Mouse (Mus musculus) retina, postnatal 7 days (tissue): ENCODE results near the gene Syp.
A peak's percentile ranks its signal among the peaks of the same experiment; 100 is the strongest.

Experiments used
- DNase-seq: peaks from one replicate; pipeline ENCODE4 v3.0.0-alpha.2; 2012; ENCODE audit warnings: low read depth, low spot score

Syp gene

DNA sequence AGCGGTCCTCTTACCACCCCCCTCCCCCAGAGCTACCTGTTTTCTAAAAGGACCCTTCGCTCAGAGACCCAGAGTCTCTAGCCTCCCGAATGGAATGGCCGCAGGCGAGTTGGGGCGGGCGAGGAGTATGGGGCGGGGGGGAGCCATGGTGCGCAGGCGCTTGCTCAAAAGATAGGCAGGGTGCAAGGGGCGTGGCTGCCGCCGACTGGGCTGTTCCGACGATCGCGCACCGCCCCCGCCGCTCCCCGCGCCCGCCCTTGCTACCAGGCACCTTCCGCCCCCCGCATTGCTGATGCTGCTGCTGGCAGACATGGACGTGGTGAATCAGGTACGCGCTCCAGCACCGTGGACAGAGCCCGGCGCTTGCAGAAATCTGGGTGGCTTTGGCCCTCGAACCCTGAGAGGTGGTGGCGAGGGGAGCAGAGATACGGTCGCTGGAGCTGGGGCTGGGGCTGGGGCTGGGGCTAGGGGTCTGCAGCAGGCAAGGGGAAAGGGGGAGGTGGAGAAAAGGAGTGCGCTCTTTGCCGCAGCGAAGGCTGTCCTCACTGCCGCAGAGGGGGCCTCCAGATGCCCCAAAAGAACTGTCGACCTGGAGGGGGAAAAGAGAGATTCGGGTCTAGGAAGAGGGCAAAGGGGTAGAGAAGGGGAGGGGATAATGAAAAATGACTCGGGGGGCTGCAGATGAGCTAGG, at the start of gene Syp:
Syp (plus strand) TSS at position 71 of the 691 bp plus-strand sequence.
- DNase-seq, result peak; percentile 71

DNA sequence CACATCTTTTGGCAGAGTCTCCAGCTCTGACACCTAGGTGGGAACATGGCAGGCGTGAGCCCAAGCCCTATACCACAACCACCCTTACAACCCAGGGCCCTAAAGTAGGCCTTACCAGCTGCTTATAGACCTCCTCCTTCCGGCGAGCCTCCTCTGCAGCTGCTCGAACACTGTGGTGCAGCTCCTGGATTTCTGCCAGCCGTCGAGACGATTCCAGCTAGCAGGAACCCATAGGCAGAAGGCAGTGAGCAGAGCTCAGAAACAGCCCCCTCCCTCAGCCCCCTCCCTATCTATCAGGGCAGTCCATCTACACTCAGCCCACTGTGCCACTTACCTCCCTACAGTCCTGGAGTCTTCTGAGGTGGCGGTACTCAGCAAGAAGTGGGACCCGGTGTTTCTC, 42.9 kb upstream of the Syp start:
- DNase-seq, result no peak

- no peak for DNase-seq
These were observed 34.3 kb upstream of the Syp start for GRCm38 (mm10) chrX:7604004-7604403.

GRCm38 (mm10) chrX:7604879-7605574, 33.2 kb upstream of the Syp start, which contains the start of gene Ccdc22:
Gene Ccdc22 (minus strand): TSS chrX:7605517.
- peak; percentile 62 for DNase-seq

DNA sequence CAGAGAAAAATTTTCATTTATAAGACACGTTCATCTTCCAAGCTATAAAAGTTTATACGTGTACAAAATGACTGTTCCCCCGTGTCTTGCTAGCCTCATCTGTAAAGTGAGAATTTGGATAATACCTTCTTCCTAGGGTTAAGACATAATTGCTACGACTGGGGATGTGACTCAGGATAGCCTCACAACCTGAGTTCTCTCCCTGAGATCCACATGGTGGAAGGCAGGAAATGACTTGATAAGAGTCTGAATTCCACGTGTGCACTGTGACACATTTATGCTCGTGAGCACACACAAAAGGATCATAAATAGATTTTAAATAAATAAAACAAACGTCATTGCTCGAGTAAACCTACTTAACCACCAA, 32.7 kb upstream of the Syp start:
- DNase-seq, result no peak

DNA sequence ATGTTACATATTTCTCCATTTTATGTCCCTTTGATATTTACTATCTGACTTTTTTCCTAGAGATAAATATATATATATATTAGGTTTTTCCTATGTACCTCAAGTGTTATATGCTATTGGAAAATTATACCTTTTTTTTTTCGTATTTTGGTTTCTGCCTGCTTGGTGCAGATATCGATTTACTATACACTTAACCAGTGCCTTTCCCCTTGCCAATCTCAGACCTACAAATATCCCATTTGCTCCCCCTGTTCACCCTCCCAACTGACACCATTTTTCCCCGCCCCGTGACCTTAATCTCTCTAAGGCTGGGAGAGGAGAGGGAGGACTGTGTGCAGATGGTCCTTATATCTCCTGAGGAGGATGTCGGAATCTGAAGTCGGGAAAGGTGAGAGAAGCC, 31.5 kb upstream of the Syp start, which contains the start of gene Cacna1f:
Cacna1f (plus strand) TSS at position 301 of the 400 bp plus-strand sequence.
- DNase-seq, result no peak

DNA sequence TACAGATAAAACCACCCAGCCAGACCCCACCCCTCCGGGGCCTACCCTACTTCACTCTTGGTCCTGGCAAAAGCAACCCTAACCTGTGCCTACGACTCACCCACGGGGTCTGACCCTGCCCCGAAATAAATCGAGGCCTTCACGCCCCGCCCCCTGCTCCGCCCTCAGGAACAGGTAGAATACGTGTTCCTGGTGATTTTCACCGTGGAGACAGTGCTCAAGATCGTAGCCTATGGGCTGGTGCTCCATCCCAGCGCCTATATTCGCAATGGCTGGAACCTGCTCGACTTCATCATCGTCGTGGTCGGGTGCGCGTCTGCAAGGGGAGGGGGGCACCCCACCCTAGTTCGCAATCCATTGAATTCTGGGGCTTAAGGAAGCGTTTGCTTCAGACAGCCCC, 28.2 kb upstream of the Syp start:
- no peak for DNase-seq

DNA sequence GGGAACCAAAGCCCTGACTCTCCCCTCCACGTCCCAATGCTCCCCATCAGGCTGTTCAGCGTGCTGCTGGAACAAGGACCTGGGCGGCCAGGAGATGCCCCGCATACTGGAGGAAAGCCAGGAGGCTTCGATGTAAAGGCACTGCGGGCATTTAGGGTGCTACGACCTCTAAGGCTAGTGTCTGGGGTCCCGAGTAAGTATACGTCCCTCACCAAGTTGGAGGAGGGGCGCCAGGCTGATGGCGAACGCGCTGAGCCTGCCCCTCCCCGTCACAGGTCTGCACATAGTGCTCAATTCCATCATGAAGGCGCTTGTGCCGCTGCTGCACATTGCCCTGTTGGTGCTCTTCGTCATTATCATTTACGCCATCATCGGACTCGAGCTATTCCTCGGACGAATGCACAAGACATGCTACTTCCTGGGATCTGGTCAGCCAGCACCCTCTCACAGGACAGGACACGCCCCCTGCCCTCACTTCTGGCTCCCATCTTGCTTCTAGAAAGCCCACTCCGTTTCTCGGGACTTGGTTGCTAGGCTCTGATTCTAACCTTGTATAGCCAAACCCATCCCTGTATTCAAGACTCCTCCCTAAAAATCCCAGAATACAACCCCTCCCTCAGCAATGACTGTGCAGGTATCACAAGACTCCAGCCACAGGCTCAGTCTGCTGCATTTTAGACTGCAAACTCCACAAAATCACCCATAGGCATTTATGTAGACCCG, 27.6 kb upstream of the Syp start:
- DNase-seq, result no peak

GRCm38 (mm10) chrX:7617889-7618551, 20.3 kb upstream of the Syp start:
- DNase-seq, result no peak

GRCm38 (mm10) chrX:7632560-7632959, 5.7 kb upstream of the Syp start:
- DNase-seq, result no peak

DNA sequence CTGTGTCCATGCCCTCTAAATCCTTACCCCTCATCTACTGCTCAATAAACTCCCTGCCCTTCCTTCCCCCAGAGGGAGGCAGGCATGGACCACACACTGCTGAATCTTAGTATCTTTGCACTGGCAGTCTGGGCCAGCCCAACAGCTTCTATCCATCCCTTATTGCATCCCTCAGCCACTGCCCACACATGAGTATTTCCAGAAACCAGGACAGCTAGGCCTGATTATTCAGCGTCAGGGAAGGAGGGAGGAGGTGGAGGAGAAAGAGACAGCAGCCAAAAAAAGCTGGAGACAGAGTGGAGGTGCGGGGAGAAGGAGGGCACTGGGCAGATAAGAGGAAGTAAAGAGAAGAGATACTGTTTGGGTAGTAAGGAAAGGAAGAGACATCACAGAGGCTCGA, 3.2 kb upstream of the Syp start:
- no peak for DNase-seq

DNA sequence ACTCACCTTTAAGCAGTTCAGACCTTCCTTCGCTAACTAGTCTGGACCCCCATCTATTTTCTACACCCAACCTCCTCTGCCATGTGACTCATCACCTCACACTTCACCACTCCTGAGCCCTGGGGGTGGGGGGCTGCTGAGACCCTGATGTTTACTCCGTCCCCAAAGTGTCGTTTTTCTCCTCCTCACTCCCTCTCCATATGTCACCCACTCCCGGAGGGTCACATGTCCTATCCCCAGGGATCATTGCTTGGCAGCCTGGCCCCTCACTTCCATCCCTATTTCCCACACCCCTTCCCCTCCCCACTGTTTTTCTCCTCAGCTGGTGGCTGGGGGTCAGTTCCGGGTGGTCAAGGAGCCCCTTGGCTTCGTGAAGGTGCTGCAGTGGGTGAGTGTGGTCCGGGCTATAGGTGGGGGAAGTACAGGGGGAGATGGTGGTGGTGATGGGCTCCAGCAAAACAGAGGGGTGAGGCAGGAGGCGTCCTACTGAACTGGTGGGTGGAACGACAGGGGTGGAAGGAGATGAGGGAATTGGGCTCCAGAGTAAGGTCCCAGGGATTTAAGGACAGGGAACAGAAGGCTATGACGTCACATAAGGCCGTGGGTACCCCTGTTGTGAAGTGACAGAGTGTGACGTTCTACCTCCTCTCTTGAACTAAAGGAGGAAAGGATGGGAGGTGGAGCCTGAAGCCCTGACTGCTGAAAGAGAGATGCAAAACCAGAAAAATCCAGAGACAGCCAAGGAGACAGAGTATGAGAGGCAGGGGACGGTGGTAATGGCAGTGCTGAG, 1.5 kb downstream of the Syp start:
- no peak for DNase-seq

DNA sequence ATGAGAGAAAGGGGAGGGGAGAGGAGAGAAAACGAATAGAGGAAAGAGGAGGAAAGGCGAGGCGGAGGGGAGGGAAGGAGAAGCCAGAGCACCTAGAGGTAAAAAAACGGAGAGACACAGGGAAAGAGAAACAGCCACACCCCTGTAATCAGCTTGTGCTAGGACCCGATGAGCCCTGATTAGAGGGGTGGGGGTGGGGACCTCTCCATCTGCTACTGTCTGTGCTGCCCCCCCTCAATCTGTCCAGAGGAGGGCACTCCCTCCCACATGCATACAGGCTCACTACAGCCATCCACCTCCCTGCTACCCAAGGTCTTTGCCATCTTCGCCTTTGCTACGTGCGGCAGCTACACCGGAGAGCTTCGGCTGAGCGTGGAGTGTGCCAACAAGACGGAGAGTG, 2.5 kb downstream of the Syp start:
- peak; percentile 75 for DNase-seq

- DNase-seq, result peak; percentile 59
These were observed 7.1 kb downstream of the Syp start for GRCm38 (mm10) chrX:7645349-7645748.

GRCm38 (mm10) chrX:7648671-7649304, 10.5 kb downstream of the Syp start:
- peak; percentile 46 for DNase-seq

DNA sequence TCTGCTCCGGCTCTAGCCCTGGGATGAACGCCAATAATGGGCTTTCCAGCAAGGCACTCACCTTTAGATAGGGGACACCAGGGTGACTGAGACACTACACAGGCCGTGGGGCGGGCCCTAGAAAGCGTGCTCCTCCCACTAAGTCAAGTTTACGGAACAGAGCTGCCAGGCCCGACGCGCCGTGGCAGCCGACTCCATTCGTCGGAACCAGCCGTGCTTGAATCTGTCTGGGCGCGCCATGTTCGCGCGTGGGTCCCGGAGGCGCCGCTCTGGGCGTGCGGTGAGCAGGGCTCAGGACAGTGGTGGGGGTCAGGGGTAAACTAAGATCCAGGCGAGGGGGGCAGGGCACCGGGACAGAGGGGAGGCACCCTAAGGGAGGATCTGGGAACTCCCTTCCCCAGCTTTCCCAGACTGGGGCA, 19.0 kb downstream of the Syp start, which contains the start of gene Prickle3:
Prickle3 (plus strand) TSS at position 40 of the 419 bp plus-strand sequence.
- no peak for DNase-seq

GRCm38 (mm10) chrX:7658031-7658784, 19.9 kb downstream of the Syp start:
- no peak for DNase-seq

DNA sequence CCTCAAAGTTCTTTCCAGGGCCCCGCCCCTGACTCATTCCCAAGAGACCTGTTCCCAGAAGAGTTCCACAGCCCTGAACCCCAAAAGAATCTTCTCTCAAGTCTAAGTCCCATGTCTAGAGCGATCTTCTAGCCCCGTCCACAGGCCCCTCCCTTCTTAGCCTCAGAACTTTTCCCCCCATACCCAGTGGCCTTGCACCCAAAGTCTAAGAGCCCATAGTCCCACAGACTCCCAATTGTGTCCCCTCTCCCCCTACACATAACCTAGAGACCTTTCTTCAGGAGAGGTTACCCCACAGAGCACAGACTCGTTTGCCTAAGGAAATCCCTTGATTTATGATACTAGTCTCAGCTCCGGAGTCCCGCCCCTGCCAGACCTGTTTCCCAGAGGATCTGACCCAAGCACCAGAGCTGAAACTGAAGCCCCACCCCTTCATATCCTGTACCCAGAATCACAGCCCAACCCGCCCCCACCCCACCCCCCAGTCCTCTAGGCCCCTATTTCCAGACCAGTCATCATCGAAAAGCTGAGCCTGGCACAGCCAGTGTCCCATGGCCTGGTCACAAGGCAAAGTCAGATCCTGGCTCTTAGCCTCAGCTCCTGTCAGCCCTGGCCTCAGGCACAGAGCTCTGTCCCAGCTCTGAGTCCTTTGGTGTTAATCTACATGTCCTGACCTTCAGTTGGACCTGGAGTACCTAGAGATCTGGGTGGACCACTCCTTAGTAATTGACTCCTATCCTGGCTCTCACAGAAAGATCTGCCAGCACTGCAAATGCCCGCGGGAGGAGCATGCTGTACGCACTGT, 20.7 kb downstream of the Syp start:
- DNase-seq, result no peak

- DNase-seq, result no peak
These were observed 22.8 kb downstream of the Syp start for GRCm38 (mm10) chrX:7661086-7661485.
